Mouse (Mus musculus): ENCODE measurements at regions not wholly inside any gene's neighbourhood (a gene's known extent, or its start where the extent isn't known, plus 50 kb on each side); places are given as distances from the start of the nearest gene placed in this dataset.

DNA sequence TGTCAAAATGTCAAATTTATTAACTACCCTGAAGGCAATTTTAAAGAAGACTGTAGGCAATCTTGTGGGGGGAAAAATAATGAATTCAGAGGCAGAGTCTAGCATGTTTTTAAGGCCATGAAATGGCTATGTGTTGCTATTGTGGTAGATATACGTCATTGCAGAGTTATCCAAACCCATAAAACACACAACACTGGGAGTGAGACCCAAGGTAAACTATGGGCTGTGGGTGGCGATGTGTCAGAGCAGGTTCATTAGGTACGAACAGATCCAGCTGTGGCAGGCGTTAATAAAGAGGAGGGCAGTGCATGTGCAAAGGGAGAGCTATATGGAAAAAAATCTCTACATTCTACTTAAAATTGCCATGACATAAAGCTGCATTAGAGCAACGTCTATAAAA is 189.4 kb upstream of the Btg1 start:
- H3K4me3 ChIP-seq (ENCODE audit: control insufficient read depth in 1 of 2, insufficient read depth in 1 of 2, low read depth in 2 of 2, low read length in 2 of 2) = no peak overlapping the region
- no peaks in the 10 kb centered on the region for H3K27me3 ChIP-seq (ENCODE audit: control insufficient read depth in 1 of 2, insufficient read depth in 2 of 2, low read length in 2 of 2)
- no peak overlapping the region for H3K27ac ChIP-seq (ENCODE audit: control insufficient read depth, low read depth, low read length)
- TF ChIP-seq CHD2 (IDR thresholded peaks at IDR 0.05; ENCODE audit: low read length) (no peak), CTCF (IDR thresholded peaks at IDR 0.05 in 2 of 3, conservative IDR thresholded peaks at IDR 0.05 in 1 of 3; ENCODE audit: control insufficient read depth in 1 of 3, insufficient read depth in 1 of 3, low read depth in 2 of 3, low read length in 3 of 3, poor library complexity in 1 of 3, severe bottlenecking in 1 of 3) (no peak), MAX (IDR thresholded peaks at IDR 0.05; ENCODE audit: low read length) (no peak), GATA1 (IDR thresholded peaks at IDR 0.05; ENCODE audit: low read depth, low read length) (no peak), ELF1 (IDR thresholded peaks at IDR 0.05; ENCODE audit: low read depth, low read length) (no peak), POLR2AphosphoS2 (IDR thresholded peaks at IDR 0.05; ENCODE audit: low read length) (no peak), TBP (IDR thresholded peaks at IDR 0.05; ENCODE audit: low read depth, low read length) (no peak), RCOR1 (IDR thresholded peaks at IDR 0.05; ENCODE audit: low read depth, low read length) (no peak), ZKSCAN1 (IDR thresholded peaks at IDR 0.05; ENCODE audit: low read depth, low read length) (no peak), SIN3A (IDR thresholded peaks at IDR 0.05; ENCODE audit: low read length) (no peak), JUND (IDR thresholded peaks at IDR 0.05; ENCODE audit: low read depth, low read length) (no peak), TAL1 (IDR thresholded peaks at IDR 0.05; ENCODE audit: low read length) (no peak)
- no peaks in the 10 kb centered on the region for H3K9me3 ChIP-seq (replicated peaks; ENCODE audit: insufficient read depth, low read length)
- no peaks in the 10 kb centered on the region for H3K36me3 ChIP-seq (ENCODE audit: control insufficient read depth in 1 of 2, insufficient read depth in 2 of 2, low read length in 2 of 2)
- DNase-seq (ENCODE audit: low read depth, low spot score) = no peak
- no peak overlapping the region for H3K9ac ChIP-seq (ENCODE audit: control insufficient read depth, low read depth, low read length, poor library complexity, severe bottlenecking)
- H3K4me1 ChIP-seq (ENCODE audit: control insufficient read depth in 1 of 2, insufficient read depth in 2 of 2, low read length in 2 of 2) = no peaks in the 10 kb centered on the region
- no peaks in the 10 kb centered on the region for H3K79me2 ChIP-seq (ENCODE audit: control insufficient read depth, insufficient read depth, low read length, poor library complexity)

DNA sequence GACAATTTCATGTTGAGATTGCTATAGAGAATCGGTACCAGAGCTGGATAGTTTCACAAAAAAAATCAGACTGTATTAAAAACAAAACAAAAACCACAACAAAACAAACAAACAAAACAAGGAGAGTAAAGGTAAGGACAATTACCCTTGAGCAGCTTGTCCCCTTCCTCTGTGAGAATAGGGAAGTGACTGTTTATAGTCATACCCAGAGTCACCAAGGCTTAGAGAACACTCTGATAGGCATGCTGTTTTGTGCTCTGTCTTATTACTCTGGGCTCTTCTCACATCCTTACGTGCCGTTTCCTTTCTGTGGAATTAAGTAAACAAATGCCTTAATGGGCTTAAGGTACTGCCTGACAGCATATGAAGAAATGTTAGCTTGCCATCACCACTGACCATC is 186.7 kb upstream of the Btg1 start:
- H3K27me3 ChIP-seq (ENCODE audit: control insufficient read depth in 1 of 2, insufficient read depth in 2 of 2, low read length in 2 of 2) = no peaks in the 10 kb centered on the region
- no peaks in the 10 kb centered on the region for H3K9me3 ChIP-seq (replicated peaks; ENCODE audit: insufficient read depth, low read length)
- no peak overlapping the region for H3K27ac ChIP-seq (ENCODE audit: control insufficient read depth, low read depth, low read length)
- DNase-seq (ENCODE audit: low read depth, low spot score) = no peak
- H3K79me2 ChIP-seq (ENCODE audit: control insufficient read depth, insufficient read depth, low read length, poor library complexity) = no peaks in the 10 kb centered on the region
- no peak for TF ChIP-seq MAZ (IDR thresholded peaks at IDR 0.05; ENCODE audit: low read depth, low read length)
- no peak for TF ChIP-seq MYB (IDR thresholded peaks at IDR 0.05; ENCODE audit: low read depth, low read length)
- TF ChIP-seq MEF2A (IDR thresholded peaks at IDR 0.05; ENCODE audit: extremely low read depth, insufficient replicate concordance, low read depth, low read length, poor library complexity, severe bottlenecking) = no peak
- no peak for TF ChIP-seq EP300 (IDR thresholded peaks at IDR 0.05; ENCODE audit: low read depth in 1 of 2, low read length in 2 of 2)
- TF ChIP-seq TBP (IDR thresholded peaks at IDR 0.05; ENCODE audit: low read depth, low read length) = no peak
- TF ChIP-seq KAT2A (conservative IDR thresholded peaks at IDR 0.05; ENCODE audit: low read depth, low read length) = no peak
- TF ChIP-seq SIN3A (IDR thresholded peaks at IDR 0.05; ENCODE audit: low read length) = no peak
- no peak for TF ChIP-seq NRF1 (IDR thresholded peaks at IDR 0.05; ENCODE audit: insufficient read depth, low read depth, low read length, poor library complexity, severe bottlenecking)
- TF ChIP-seq RAD21 (IDR thresholded peaks at IDR 0.05; ENCODE audit: low read depth, low read length) = no peak
- no peak for TF ChIP-seq MAX (IDR thresholded peaks at IDR 0.05; ENCODE audit: low read length)
- no peak for TF ChIP-seq MXI1 (IDR thresholded peaks at IDR 0.05; ENCODE audit: low read depth, low read length)
- no peak for TF ChIP-seq JUND (IDR thresholded peaks at IDR 0.05; ENCODE audit: low read depth, low read length)
- TF ChIP-seq TCF12 (IDR thresholded peaks at IDR 0.05; ENCODE audit: low read depth, low read length) = no peak
- no peak for TF ChIP-seq CHD1 (IDR thresholded peaks at IDR 0.05; ENCODE audit: low read depth, low read length)
- TF ChIP-seq TAL1 (IDR thresholded peaks at IDR 0.05; ENCODE audit: low read length) = no peak
- H3K4me3 ChIP-seq (ENCODE audit: control insufficient read depth in 1 of 2, insufficient read depth in 1 of 2, low read depth in 2 of 2, low read length in 2 of 2) = no peak overlapping the region
- no peak overlapping the region for H3K9ac ChIP-seq (ENCODE audit: control insufficient read depth, low read depth, low read length, poor library complexity, severe bottlenecking)
- H3K36me3 ChIP-seq (ENCODE audit: control insufficient read depth in 1 of 2, insufficient read depth in 2 of 2, low read length in 2 of 2) = no peaks in the 10 kb centered on the region
- no peaks in the 10 kb centered on the region for H3K4me1 ChIP-seq (ENCODE audit: control insufficient read depth in 1 of 2, insufficient read depth in 2 of 2, low read length in 2 of 2)
